Mouse (Mus musculus) kidney, adult 2 months (tissue): Measurements from ENCODE around the gene Gsg1l. TPM values are rescaled to one million over a fixed set of nuclear protein-coding genes. Genes with fewer than 3 reads are reported as not detected.

ENCODE experiments used
- DNase-seq: peaks from one replicate; pipeline ENCODE4 v3.0.0; 2021
- H3K27ac ChIP-seq: fragments of 200-500 bp; 2 replicates; pipeline ENCODE4 v1.5.1; 2012; ENCODE audit warnings: low read depth, low read length, control low read depth, inconsistent platforms; ENCODE audit not compliant: insufficient read depth
- H3K27me3 ChIP-seq: fragments of 200-500 bp; replicated peaks from 2 replicates; pipeline ENCODE4 v1.6.1; 2012; ENCODE audit warnings: mild to moderate bottlenecking, moderate library complexity, low read length, inconsistent platforms; ENCODE audit not compliant: control insufficient read depth, insufficient read depth
- H3K36me3 ChIP-seq: fragments of 200-500 bp; 2 replicates; pipeline ENCODE4 v1.6.1; 2012; ENCODE audit warnings: mild to moderate bottlenecking, moderate library complexity, low read length, inconsistent platforms; ENCODE audit not compliant: control insufficient read depth, insufficient read depth
- H3K4me1 ChIP-seq: fragments of 200-500 bp; 2 replicates; pipeline ENCODE4 v1.6.1; 2011; ENCODE audit warnings: low read length; ENCODE audit not compliant: control insufficient read depth, insufficient read depth
- H3K4me3 ChIP-seq: fragments of 200-500 bp; 2 replicates; pipeline ENCODE4 v1.5.1; 2011; ENCODE audit warnings: mild to moderate bottlenecking, low read depth, low read length, control low read depth; ENCODE audit not compliant: insufficient read depth
- CTCF ChIP-seq: fragments of 200-500 bp; conservative IDR thresholded peaks from 2 replicates; pipeline ENCODE4 v1.5.1; 2011; ENCODE audit warnings: low read depth, mild to moderate bottlenecking, control low read depth, low read length, moderate library complexity, mixed read lengths; ENCODE audit not compliant: insufficient read depth, insufficient read length
- POLR2A ChIP-seq: fragments of 200-500 bp; IDR thresholded peaks from one replicate; pipeline ENCODE4 v1.6.1; 2011; ENCODE audit warnings: low read depth, low read length, control low read depth
- WGBS: fragments of 180-500 bp; shearing (Covaris S2); methylation state at CpG from one replicate; pipeline ENCODE4 v1.1.7; 2018; 5-methylcytosine and 5-hydroxymethylcytosine counted together
- polyA plus RNA-seq: library from polyadenylated mRNA; depleted of rRNA; stranded (reverse); fragments of >200 nt; gene quantifications from 2 replicates; pipeline ENCODE4 v1.2.3, GENCODE M21; 2012

The Gsg1l gene
- polyA plus RNA-seq, 1 experiment = 0.33 TPM

GRCm38 (mm10) chr7:126065243-126065876 is 16.9 kb downstream of the Gsg1l start:
- Histone ChIP-seq H3K36me3 (no peaks in the 10 kb centered on the region), H3K4me1 (no peaks in the 10 kb centered on the region), H3K4me3 (no peak overlapping the region), H3K27me3 (no peaks in the 10 kb centered on the region), H3K27ac (no peak overlapping the region)
- no peak for TF ChIP-seq POLR2A
- no peak for TF ChIP-seq CTCF
- 70% methylated on average over 5 of the region's 5 CpGs for WGBS
- DNase-seq = no peak

DNA sequence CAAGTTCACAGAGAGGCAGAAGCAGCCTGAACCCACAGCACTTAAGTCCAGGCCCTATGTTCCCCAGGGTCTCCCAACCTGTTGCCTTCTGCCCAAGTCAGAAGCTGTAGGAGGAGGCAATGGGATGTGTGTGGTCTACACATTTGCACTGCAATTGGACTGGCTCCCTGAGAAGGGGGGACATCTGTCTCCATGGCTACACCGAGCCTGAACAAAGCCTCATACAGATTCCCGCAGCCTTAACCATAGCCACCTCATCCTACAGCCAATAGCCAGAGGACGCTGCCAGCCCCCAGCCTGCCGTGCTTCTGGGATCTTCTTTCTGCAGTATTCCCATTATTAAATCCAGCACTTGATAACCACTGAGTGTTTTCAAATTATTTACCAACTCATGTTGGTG is 20.0 kb downstream of the Gsg1l start:
- Histone ChIP-seq H3K4me3 (no peak overlapping the region), H3K27me3 (no peaks in the 10 kb centered on the region), H3K36me3 (no peaks in the 10 kb centered on the region), H3K27ac (no peak overlapping the region), H3K4me1 (no peaks in the 10 kb centered on the region)
- WGBS = 80% methylated on average over 4 of the region's 4 CpGs
- no peak for DNase-seq
- TF ChIP-seq POLR2A (no peak), CTCF (no peak)

DNA sequence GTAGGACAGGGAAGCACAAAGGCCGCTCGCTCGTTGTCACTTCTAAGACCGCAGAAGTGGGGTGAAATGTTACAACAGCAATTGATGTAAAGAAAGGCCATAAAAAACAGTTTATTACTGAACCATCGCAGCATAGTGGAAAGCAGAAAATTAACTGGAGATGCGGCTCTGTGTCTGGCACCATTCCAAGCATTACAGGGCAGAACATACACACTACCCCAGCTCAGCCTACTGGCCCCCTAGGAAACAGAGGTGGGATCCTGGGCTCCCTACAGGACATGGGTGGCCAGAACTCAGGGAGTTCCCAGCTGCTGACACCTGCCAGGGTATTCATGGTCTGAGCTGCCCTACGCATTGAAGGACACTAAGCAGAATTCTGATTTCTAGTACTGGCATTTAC is 23.3 kb downstream of the Gsg1l start:
- WGBS = 40% methylated on average over 7 of the region's 7 CpGs
- Histone ChIP-seq H3K4me3 (no peak overlapping the region), H3K27ac (no peak overlapping the region), H3K36me3 (no peaks in the 10 kb centered on the region), H3K4me1 (no peaks in the 10 kb centered on the region), H3K27me3 (no peaks in the 10 kb centered on the region)
- DNase-seq = no peak
- TF ChIP-seq POLR2A (no peak), CTCF (no peak)

GRCm38 (mm10) chr7:126057332-126057914 is 24.8 kb downstream of the Gsg1l start:
- TF ChIP-seq CTCF = no peak

GRCm38 (mm10) chr7:126054574-126054973 is 27.6 kb downstream of the Gsg1l start:
- 75% methylated on average over 6 of the region's 6 CpGs for WGBS
- no peaks in the 10 kb centered on the region for H3K36me3 ChIP-seq
- TF ChIP-seq POLR2A (no peak), CTCF (no peak)
- no peak for DNase-seq
- no peaks in the 10 kb centered on the region for H3K4me1 ChIP-seq
- no peaks in the 10 kb centered on the region for H3K27me3 ChIP-seq
- H3K4me3 ChIP-seq = no peak overlapping the region
- no peak overlapping the region for H3K27ac ChIP-seq

More at GRCm38 (mm10) chr7:126057332-126057914, 24.8 kb downstream of the Gsg1l start:
- WGBS = 44% methylated on average over 10 of the region's 10 CpGs
- H3K27ac ChIP-seq = no peak overlapping the region
- no peaks in the 10 kb centered on the region for H3K4me1 ChIP-seq
- no peak for DNase-seq
- H3K4me3 ChIP-seq = no peak overlapping the region
- no peaks in the 10 kb centered on the region for H3K27me3 ChIP-seq
- no peaks in the 10 kb centered on the region for H3K36me3 ChIP-seq

GRCm38 (mm10) chr7:126053618-126054017 is 28.6 kb downstream of the Gsg1l start:
- H3K27me3 ChIP-seq = no peaks in the 10 kb centered on the region
- no peaks in the 10 kb centered on the region for H3K4me1 ChIP-seq
- no peak overlapping the region for H3K27ac ChIP-seq
- no peak overlapping the region for H3K4me3 ChIP-seq
- WGBS = 77% methylated on average over 7 of the region's 7 CpGs
- DNase-seq = no peak
- no peaks in the 10 kb centered on the region for H3K36me3 ChIP-seq
- TF ChIP-seq POLR2A (no peak), CTCF (no peak)

- TF ChIP-seq POLR2A = no peak
- no peak for TF ChIP-seq CTCF
- no peak overlapping the region for H3K27ac ChIP-seq
Observed at GRCm38 (mm10) chr7:126051910-126052309, 30.3 kb downstream of the Gsg1l start.

More at GRCm38 (mm10) chr7:126051910-126052309, 30.3 kb downstream of the Gsg1l start:
- Histone ChIP-seq H3K4me3 (no peak overlapping the region), H3K36me3 (no peaks in the 10 kb centered on the region), H3K27me3 (no peaks in the 10 kb centered on the region), H3K4me1 (no peaks in the 10 kb centered on the region)
- 52% methylated on average over 6 of the region's 6 CpGs for WGBS
- no peak for DNase-seq
